ENCODE assay signal across 19 mouse cellular contexts in the genomic region with DNA sequence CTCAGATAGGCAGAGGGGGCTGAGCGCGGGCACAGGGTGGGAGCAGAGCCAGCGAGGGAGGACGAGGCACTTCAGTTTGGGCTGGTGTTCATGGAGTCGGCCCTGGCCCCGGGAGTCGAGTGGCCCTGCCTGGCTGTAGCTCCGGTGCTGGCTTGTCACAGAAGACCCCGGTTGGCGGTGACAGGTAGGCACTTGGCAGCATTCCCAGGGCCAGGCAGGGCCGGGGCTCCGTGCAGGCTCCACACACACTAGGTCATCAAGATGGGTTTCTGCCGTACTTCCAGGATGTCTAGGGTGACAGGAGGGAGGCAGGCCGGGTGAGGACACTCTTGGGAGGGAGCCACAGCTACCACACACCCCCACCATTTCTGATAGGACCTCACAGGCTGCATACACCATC.
"Had no signal": no experiment of that assay in that cellular context is flagged by ENCODE, and none has a peak within 500 bp of the region (broad histone marks: within the 10 kb centered on the region; RNA-seq: fewer than 3 reads in every experiment).

No protein-coding gene starts in this region.

- DNase-seq: kidney, adult 9 months; kidney, postnatal 14 days; kidney, postnatal 4 days; layer of hippocampus, postnatal 36 days; liver; lung, adult 18-20 months; lung, postnatal 10 days; lung, postnatal 36 days; midbrain, embryonic 14.5 days; thymus, adult 2 months; thymus, postnatal 14 days; thymus, postnatal 4 days had no signal

- H3K4me1 ChIP-seq: limb, embryonic 13.5 days; liver, embryonic 12.5 days; liver, embryonic 15.5 days; lung, embryonic 15.5 days; megakaryocyte, embryonic 14.5 days; midbrain, embryonic 10.5 days had no signal

- H3K27ac ChIP-seq: limb, embryonic 13.5 days; liver, embryonic 12.5 days; liver, embryonic 15.5 days; lung, embryonic 15.5 days; midbrain, embryonic 10.5 days had no signal

- H3K36me3 ChIP-seq: liver, embryonic 15.5 days had no signal

- H3K4me3 ChIP-seq: left cerebral cortex, adult 2 months; limb, embryonic 13.5 days; liver, embryonic 12.5 days; liver, embryonic 15.5 days; lung, embryonic 15.5 days; midbrain, embryonic 10.5 days had no signal

- H3K4me2 ChIP-seq: limb, embryonic 13.5 days; liver, embryonic 12.5 days; liver, embryonic 15.5 days; lung, embryonic 15.5 days had no signal

- H3K9me3 ChIP-seq: limb, embryonic 13.5 days; liver, embryonic 12.5 days; liver, embryonic 15.5 days; lung, embryonic 15.5 days; megakaryocyte, embryonic 14.5 days; midbrain, embryonic 10.5 days had no signal

- ATAC-seq: liver, embryonic 12.5 days had no signal

- H3K27me3 ChIP-seq: limb, embryonic 13.5 days; liver, embryonic 12.5 days; liver, embryonic 15.5 days; lung, embryonic 15.5 days had no signal

- H3K9ac ChIP-seq: limb, embryonic 13.5 days; liver, embryonic 12.5 days; liver, embryonic 15.5 days; lung, embryonic 15.5 days had no signal
